Mouse (Mus musculus) inflammation-experienced regulatory T-cells (primary cell): Measurements from ENCODE around the gene Ppp1r14a. TPM values are rescaled to one million over a fixed set of nuclear protein-coding genes. Genes with fewer than 3 reads are reported as not detected.

Experiments
- polyA plus RNA-seq, 2 experiments: library from polyadenylated mRNA; unstranded; fragments of 100-300 nt; shearing (Covaris generic); gene quantifications; one replicate each; pipeline ENCODE4 v1.2.1; 2017

The Ppp1r14a gene
- 1 to 10 TPM in 1 of 2 experiments, not detected in 1; 1.4 TPM for polyA plus RNA-seq

DNA sequence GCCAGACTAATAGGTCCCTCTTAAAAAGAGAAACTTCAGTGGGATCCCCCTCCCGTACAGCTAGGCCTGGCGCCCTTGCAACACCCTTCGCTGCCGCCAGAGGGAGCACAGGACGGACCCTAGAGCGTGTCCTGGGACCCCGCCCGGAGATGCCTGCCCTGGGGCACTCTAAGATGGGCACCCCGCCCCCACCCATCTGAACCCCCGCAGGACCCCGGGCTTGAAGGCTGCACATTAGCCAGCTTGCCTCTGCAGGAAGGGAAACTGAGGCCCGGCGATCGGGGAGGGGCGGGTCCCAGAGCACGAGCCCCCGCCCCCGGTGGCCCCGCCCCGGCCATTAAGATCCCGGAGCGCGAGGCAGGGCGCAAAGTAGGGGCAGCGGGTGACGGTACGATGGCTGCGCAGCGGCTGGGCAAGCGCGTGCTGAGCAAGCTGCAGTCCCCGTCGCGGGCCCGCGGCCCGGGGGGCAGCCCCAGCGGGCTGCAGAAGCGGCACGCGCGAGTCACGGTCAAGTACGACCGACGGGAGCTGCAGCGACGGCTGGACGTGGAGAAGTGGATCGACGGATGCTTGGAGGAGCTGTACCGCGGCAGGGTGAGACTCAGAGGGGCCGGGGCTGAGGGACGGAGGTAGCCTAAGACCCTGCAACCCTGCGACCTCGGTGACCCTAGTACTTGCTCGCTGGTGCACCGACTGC, at the start of gene Ppp1r14a:
Ppp1r14a (plus strand) TSS at position 367 of the 697 bp plus-strand sequence.

DNA sequence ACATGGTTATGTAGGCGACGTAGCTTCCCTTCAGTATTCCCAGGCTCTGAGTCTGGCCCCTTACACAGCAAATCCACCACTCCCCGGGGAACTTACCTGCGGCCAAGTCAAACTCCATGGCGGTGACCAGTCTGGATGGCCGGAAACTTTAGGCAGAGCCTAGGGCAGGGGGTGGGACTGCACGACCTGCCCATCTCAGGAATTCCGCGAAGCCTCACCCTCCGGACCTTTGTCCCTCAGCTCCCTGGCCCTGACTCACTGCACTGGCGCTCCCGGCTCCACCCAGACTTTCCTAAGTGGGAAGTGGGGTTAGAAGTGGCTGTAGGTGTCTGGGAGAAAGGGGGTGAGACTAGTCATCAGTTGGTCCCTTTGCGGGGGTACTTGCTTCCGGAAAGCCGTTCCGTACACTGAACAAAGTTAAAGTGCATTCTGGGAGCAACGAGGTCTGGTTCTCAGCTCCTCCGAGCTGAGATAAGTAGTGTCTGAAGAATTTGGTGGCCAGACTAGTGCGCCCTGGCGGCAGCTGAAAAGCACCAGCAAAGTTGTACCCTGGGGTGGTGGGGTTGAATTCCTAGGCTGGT, 40.8 kb upstream of the Ppp1r14a start, which contains the start of gene 2200002D01Rik:
2200002D01Rik (minus strand) TSS at position 206 of the 581 bp plus-strand sequence.

DNA sequence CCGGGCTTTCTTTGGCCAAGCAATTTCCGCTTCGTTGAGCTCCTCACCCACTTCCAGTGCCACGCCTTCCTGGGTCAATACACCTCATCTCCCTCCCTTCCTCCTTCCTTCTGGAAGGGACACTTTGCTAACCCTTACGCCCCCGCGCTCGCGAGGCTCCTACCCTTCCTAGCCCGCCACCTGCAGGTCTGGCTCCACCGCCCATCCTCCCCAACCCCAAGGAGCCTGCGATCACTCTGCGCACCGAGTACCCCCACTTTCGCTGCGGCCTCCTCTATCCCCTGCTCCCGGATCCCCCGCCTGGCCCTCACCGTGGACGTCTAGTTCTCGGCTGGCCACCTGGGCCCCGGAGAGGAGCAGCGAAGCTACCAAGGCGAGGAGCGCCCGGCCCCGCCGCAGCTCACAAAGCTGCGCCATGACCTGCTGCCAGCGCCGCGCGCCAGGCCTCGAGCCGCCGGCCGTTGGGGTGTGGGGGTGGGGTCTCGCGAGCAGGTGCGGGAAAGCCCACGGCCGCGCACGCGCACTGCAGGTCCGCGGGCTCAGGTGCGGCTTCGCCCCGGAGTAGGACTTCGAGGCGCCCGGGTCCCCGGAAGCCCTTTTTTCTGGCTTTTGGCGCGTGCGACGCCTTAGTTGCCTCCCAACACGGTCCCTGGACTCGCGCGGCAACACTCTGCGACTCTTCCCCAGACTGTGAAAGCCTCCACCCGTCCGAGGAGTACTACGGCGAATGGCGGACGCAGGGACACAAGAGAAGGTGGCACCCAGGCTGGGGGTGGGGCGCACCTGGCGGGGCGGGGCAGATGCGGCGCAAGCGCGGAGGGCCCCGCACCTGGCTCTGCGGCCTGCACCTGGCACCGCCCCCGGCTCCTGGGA, 7.7 kb upstream of the Ppp1r14a start, which contains the start of gene Spint2:
Spint2 (minus strand) TSS at position 712 of the 873 bp plus-strand sequence.

GRCm38 (mm10) chr7:29303738-29304462, 14.8 kb downstream of the Ppp1r14a start, which contains the start of gene Dpf1:
Dpf1 (plus strand) TSS chr7:29303951.

Other genes starting within 250 kb of the Ppp1r14a start
- gene Ryr1, start 164.1 kb upstream of the Ppp1r14a start, polyA plus RNA-seq, result 1 to 10 TPM in 1 of 2 experiments, under 1 TPM in 1; 0.02 to 1.4 TPM
- gene Rasgrp4, start 154.5 kb upstream of the Ppp1r14a start, polyA plus RNA-seq, result 1 to 10 TPM in 1 of 2 experiments, under 1 TPM in 1; 0.94 to 1.0 TPM
- gene Fam98c, start 133.1 kb upstream of the Ppp1r14a start, polyA plus RNA-seq, result 10 to 100 TPM; 68.9 to 72.7 TPM
- gene Ggn, start 119.1 kb upstream of the Ppp1r14a start, polyA plus RNA-seq, result under 1 TPM; 0.07 to 0.36 TPM
- gene Spred3, start 118.9 kb upstream of the Ppp1r14a start, polyA plus RNA-seq, result under 1 TPM; 0.28 to 0.70 TPM
- gene Psmd8, start 108.6 kb upstream of the Ppp1r14a start, polyA plus RNA-seq, result 100 to 1,000 TPM; 205 to 212 TPM
- gene Catsperg1, start 75.3 kb upstream of the Ppp1r14a start, polyA plus RNA-seq, result 1 to 10 TPM; 1.3 to 2.1 TPM
- 1 to 10 TPM; 1.8 to 5.3 TPM for gene Kcnk6, start 56.8 kb upstream of the Ppp1r14a start, polyA plus RNA-seq
- 10 to 100 TPM; 62.0 to 64.6 TPM for gene Yif1b, start 51.0 kb upstream of the Ppp1r14a start, polyA plus RNA-seq
- gene 2200002D01Rik, start 40.8 kb upstream of the Ppp1r14a start, polyA plus RNA-seq, result 1 to 10 TPM; 2.5 to 5.8 TPM
- gene Spint2, start 7.4 kb upstream of the Ppp1r14a start, polyA plus RNA-seq, result 100 to 1,000 TPM; 215 to 221 TPM
- under 1 TPM in 1 of 2 experiments, not detected in 1; 0.06 TPM for gene Dpf1, start 14.6 kb downstream of the Ppp1r14a start, polyA plus RNA-seq
- gene Sipa1l3, start 229.3 kb downstream of the Ppp1r14a start, polyA plus RNA-seq, result 10 to 100 TPM; 11.1 to 14.5 TPM